8 mouse cellular contexts compared by ENCODE assay signal in genomic region chr12:26413961-26414411, GRCm38 (mm10). TPM values are rescaled to one million over a fixed set of nuclear protein-coding genes. Genes with fewer than 3 reads are reported as not detected.
DNase-seq lines count a peak whose midpoint lies in the region; ATAC-seq and TF ChIP-seq lines count a peak whose summit lies in the region.

No protein-coding gene starts in this region.

- peak overlapping the region; percentile 91 for H3K4me3 ChIP-seq in embryonic facial prominence, embryonic 14.5 days (ENCODE audit: low read depth, low read length)
- peak overlapping the region; percentile 74 for H3K4me3 ChIP-seq in hindbrain, postnatal 0 days (ENCODE audit: low read length)
- peak overlapping the region; percentile 92 for H3K4me3 ChIP-seq in lung, postnatal 0 days (ENCODE audit: low read depth, low read length)

- peak overlapping the region; percentile 97 for H3K9ac ChIP-seq in embryonic facial prominence, embryonic 14.5 days (ENCODE audit: low read depth, low read length)
- peak overlapping the region; percentile 97 for H3K9ac ChIP-seq in hindbrain, postnatal 0 days (replicated peaks; ENCODE audit: low read length)
- H3K9ac ChIP-seq in lung, postnatal 0 days (replicated peaks; ENCODE audit: low read depth), result peak overlapping the region; percentile 82

- no peak for ATAC-seq in embryonic facial prominence, embryonic 14.5 days (ENCODE audit: low read depth)
- ATAC-seq in hindbrain, postnatal 0 days, result no peak; the same call in 1 of the 2 replicates
- no peak for ATAC-seq in lung, postnatal 0 days
- ATAC-seq in megakaryocyte-erythroid progenitor cell, adult 5-6 weeks (replicated peaks; ENCODE audit: low FRiP score, low TSS enrichment, poor library complexity, severe bottlenecking), result no peak
- no peak for ATAC-seq in erythroid progenitor cell, adult 5-6 weeks (replicated peaks; ENCODE audit: low FRiP score, poor library complexity, severe bottlenecking)

- no peaks in the 10 kb centered on the region for H3K36me3 ChIP-seq in embryonic facial prominence, embryonic 14.5 days (ENCODE audit: control insufficient read depth, insufficient read depth, low read length)
- H3K36me3 ChIP-seq in hindbrain, postnatal 0 days (ENCODE audit: insufficient read depth, low read length), result no peaks in the 10 kb centered on the region
- H3K36me3 ChIP-seq in lung, postnatal 0 days (ENCODE audit: insufficient read depth, low read length), result no peaks in the 10 kb centered on the region

- peaks cover 38% of the 10 kb centered on the region for H3K4me1 ChIP-seq in embryonic facial prominence, embryonic 14.5 days (ENCODE audit: control insufficient read depth, insufficient read depth, low read length)
- peaks cover 31% of the 10 kb centered on the region for H3K4me1 ChIP-seq in hindbrain, postnatal 0 days (ENCODE audit: insufficient read depth, low read length)
- peaks cover 26% of the 10 kb centered on the region for H3K4me1 ChIP-seq in lung, postnatal 0 days (ENCODE audit: insufficient read depth, low read depth, low read length)

- 2% methylated on average over 8 of the region's 8 CpGs for WGBS in embryonic facial prominence, embryonic 14.5 days
- WGBS in hindbrain, postnatal 0 days, result 4% methylated on average over 8 of the region's 8 CpGs
- 17% methylated on average over 8 of the region's 8 CpGs for WGBS in lung, postnatal 0 days

- TF ChIP-seq EP300 in lung, postnatal 0 days (IDR thresholded peaks at IDR 0.05), result no peak

- no peak for TF ChIP-seq CTCF in hindbrain, postnatal 0 days (IDR thresholded peaks at IDR 0.05; ENCODE audit: low read depth)
- TF ChIP-seq CTCF in lung, postnatal 0 days (IDR thresholded peaks at IDR 0.05), result no peak

- no peaks in the 10 kb centered on the region for H3K9me3 ChIP-seq in embryonic facial prominence, embryonic 14.5 days (ENCODE audit: control insufficient read depth, low read length)
- H3K9me3 ChIP-seq in hindbrain, postnatal 0 days (ENCODE audit: low read length), result no peaks in the 10 kb centered on the region
- no peaks in the 10 kb centered on the region for H3K9me3 ChIP-seq in lung, postnatal 0 days (ENCODE audit: low read length)

- H3K27ac ChIP-seq in embryonic facial prominence, embryonic 14.5 days (replicated peaks; ENCODE audit: low read depth, low read length), result peak overlapping the region; percentile 83; the same call in 1 of the 2 replicates
- no peak overlapping the region for H3K27ac ChIP-seq in hindbrain, postnatal 0 days
- peak overlapping the region; percentile 66; the same call in 1 of the 2 replicates for H3K27ac ChIP-seq in lung, postnatal 0 days (ENCODE audit: low read length)

- peak overlapping the region; percentile 72 for H3K4me2 ChIP-seq in embryonic facial prominence, embryonic 14.5 days (ENCODE audit: low read depth, low read length)
- peak overlapping the region; percentile 70 for H3K4me2 ChIP-seq in hindbrain, postnatal 0 days (ENCODE audit: low read depth, low read length)
- peak overlapping the region; percentile 87 for H3K4me2 ChIP-seq in lung, postnatal 0 days (replicated peaks; ENCODE audit: low read depth, low read length)

- no peaks in the 10 kb centered on the region for H3K27me3 ChIP-seq in embryonic facial prominence, embryonic 14.5 days (replicated peaks; ENCODE audit: control insufficient read depth, insufficient read depth, low read length)
- H3K27me3 ChIP-seq in hindbrain, postnatal 0 days (ENCODE audit: insufficient read depth, low read length), result no peaks in the 10 kb centered on the region
- no peaks in the 10 kb centered on the region for H3K27me3 ChIP-seq in lung, postnatal 0 days (replicated peaks; ENCODE audit: insufficient read depth, low read length)

- peak; percentile 19 for DNase-seq in kidney, adult 11 months
- no peak for DNase-seq in kidney, postnatal 14 days
- no peak for DNase-seq in embryonic facial prominence, embryonic 14.5 days (ENCODE audit: low spot score)
- no peak for DNase-seq in hindbrain, postnatal 0 days (ENCODE audit: low spot score)
- peak; percentile 42 for DNase-seq in lung, postnatal 0 days (ENCODE audit: low spot score)
- no peak for DNase-seq in right cerebral cortex, postnatal 25 days

RNA-seq across cellular contexts. Expression of gene Rnf144a, which starts 1.1 kb away (rescaled TPM):
- polyA plus RNA-seq in embryonic facial prominence, embryonic 14.5 days (2014; fragmentation: Nextera tagmentation; extraction: Ambion mirVana), result 24.8 and 31.7 TPM in 2 replicates
- total RNA-seq in hindbrain, postnatal 0 days (2014; rRNA removed), result 31.6 and 33.4 TPM in 2 replicates
- 21.4 and 24.4 TPM in 2 replicates for polyA plus RNA-seq in hindbrain, postnatal 0 days (2015; fragmentation: Nextera tagmentation; extraction: Ambion mirVana)
- polyA plus RNA-seq in lung, postnatal 0 days (2015; fragmentation: Nextera tagmentation; extraction: Ambion mirVana), result 69.6 and 73.7 TPM in 2 replicates
- 12.5 and 13.4 TPM in 2 replicates for total RNA-seq in megakaryocyte-erythroid progenitor cell, adult 5-6 weeks (2014; fragmentation: Nextera tagmentation)
- total RNA-seq in megakaryocyte-erythroid progenitor cell, adult 5-6 weeks (2017), result 9.9 and 18.6 TPM in 2 replicates
- 4.7 and 11.3 TPM in 2 replicates for total RNA-seq in erythroid progenitor cell, adult 5-6 weeks (2015; ENCODE audit: low replicate concordance)
- total RNA-seq in erythroid progenitor cell, adult 5-6 weeks (2017; ENCODE audit: low replicate concordance), result 10.7 and 23.5 TPM in 2 replicates

RNA-seq across cellular contexts. Expression of gene Rsad2, which starts 42.3 kb away (rescaled TPM):
- polyA plus RNA-seq in embryonic facial prominence, embryonic 14.5 days (2014; fragmentation: Nextera tagmentation; extraction: Ambion mirVana), result 1.0 and 2.4 TPM in 2 replicates
- total RNA-seq in hindbrain, postnatal 0 days (2014; rRNA removed), result 1.3 and 1.5 TPM in 2 replicates
- 1.4 and 1.5 TPM in 2 replicates for polyA plus RNA-seq in hindbrain, postnatal 0 days (2015; fragmentation: Nextera tagmentation; extraction: Ambion mirVana)
- 11.5 and 13.3 TPM in 2 replicates for polyA plus RNA-seq in lung, postnatal 0 days (2015; fragmentation: Nextera tagmentation; extraction: Ambion mirVana)
- 0.89 and 1.2 TPM in 2 replicates for total RNA-seq in megakaryocyte-erythroid progenitor cell, adult 5-6 weeks (2014; fragmentation: Nextera tagmentation)
- total RNA-seq in megakaryocyte-erythroid progenitor cell, adult 5-6 weeks (2017), result 1.2 and 3.4 TPM in 2 replicates
- 288 and 315 TPM in 2 replicates for total RNA-seq in erythroid progenitor cell, adult 5-6 weeks (2015; ENCODE audit: low replicate concordance)
- total RNA-seq in erythroid progenitor cell, adult 5-6 weeks (2017; ENCODE audit: low replicate concordance), result 246 and 389 TPM in 2 replicates

RNA-seq across cellular contexts. Expression of gene Cmpk2, which starts 55.0 kb away (rescaled TPM):
- polyA plus RNA-seq in embryonic facial prominence, embryonic 14.5 days (2014; fragmentation: Nextera tagmentation; extraction: Ambion mirVana), result 7.2 and 10.3 TPM in 2 replicates
- total RNA-seq in hindbrain, postnatal 0 days (2014; rRNA removed), result 24.0 and 25.2 TPM in 2 replicates
- polyA plus RNA-seq in hindbrain, postnatal 0 days (2015; fragmentation: Nextera tagmentation; extraction: Ambion mirVana), result 21.1 and 21.3 TPM in 2 replicates
- polyA plus RNA-seq in lung, postnatal 0 days (2015; fragmentation: Nextera tagmentation; extraction: Ambion mirVana), result 9.8 and 9.9 TPM in 2 replicates
- total RNA-seq in megakaryocyte-erythroid progenitor cell, adult 5-6 weeks (2014; fragmentation: Nextera tagmentation), result 27.8 and 37.9 TPM in 2 replicates
- 22.0 and 22.7 TPM in 2 replicates for total RNA-seq in megakaryocyte-erythroid progenitor cell, adult 5-6 weeks (2017)
- 69.6 and 72.8 TPM in 2 replicates for total RNA-seq in erythroid progenitor cell, adult 5-6 weeks (2015; ENCODE audit: low replicate concordance)
- 49.1 and 65.2 TPM in 2 replicates for total RNA-seq in erythroid progenitor cell, adult 5-6 weeks (2017; ENCODE audit: low replicate concordance)

Comparison
In these comparisons a context has a peak if more than half of its experiments do, and no peak if none do; other contexts are left out.
1. DNase-seq: peak in kidney, adult 11 months (single experiment) and lung, postnatal 0 days (single experiment); none in kidney, postnatal 14 days (single experiment), embryonic facial prominence, embryonic 14.5 days (single experiment), hindbrain, postnatal 0 days (single experiment) and right cerebral cortex, postnatal 25 days (single experiment).
2. RNA of gene Rsad2, which starts 42.3 kb away (total RNA-seq): 246 to 389 TPM in erythroid progenitor cell, adult 5-6 weeks; 0.89 to 3.4 TPM in megakaryocyte-erythroid progenitor cell, adult 5-6 weeks and 1.3 to 1.5 TPM in hindbrain, postnatal 0 days; every median in the first group is over 10 times any median in the second.
3. Peak in every context shown above with its lines, with median percentiles within 50 percentile points of each other: H3K4me2 ChIP-seq, H3K4me3 ChIP-seq and H3K9ac ChIP-seq.